Mouse (Mus musculus) kidney, embryonic 15.5 days (tissue): Measurements from ENCODE around the gene Hmgb1. TPM values are rescaled to one million over a fixed set of nuclear protein-coding genes. Genes with fewer than 3 reads are reported as not detected.

ENCODE experiments used
- ATAC-seq: fragments of 200-750 bp; cut with Nextera tagmentation; replicated peaks from 2 replicates; pipeline ENCODE4 v1.8.0; 2017; ENCODE audit warnings: moderate TSS enrichment; ENCODE audit not compliant: low FRiP score
- H3K27ac ChIP-seq: fragments of 300-500 bp; sonication (generic); 2 replicates; pipeline ENCODE4 v1.5.1; 2015; ENCODE audit warnings: mild to moderate bottlenecking, inconsistent platforms
- H3K27me3 ChIP-seq: fragments of 300-500 bp; sonication (generic); 2 replicates; pipeline ENCODE4 v1.6.1; 2015; ENCODE audit warnings: inconsistent platforms
- H3K36me3 ChIP-seq: fragments of 300-500 bp; sonication (generic); 2 replicates; pipeline ENCODE4 v1.6.1; 2015; ENCODE audit warnings: inconsistent platforms
- H3K4me1 ChIP-seq: fragments of 300-500 bp; sonication (generic); 2 replicates; pipeline ENCODE4 v1.6.1; 2015; ENCODE audit warnings: inconsistent platforms
- H3K4me2 ChIP-seq: fragments of 300-500 bp; sonication (generic); 2 replicates; pipeline ENCODE4 v1.6.1; 2015; ENCODE audit warnings: moderate library complexity, mild to moderate bottlenecking, inconsistent platforms
- H3K4me3 ChIP-seq: fragments of 300-500 bp; sonication (generic); replicated peaks from 2 replicates; pipeline ENCODE4 v1.5.1; 2015; ENCODE audit warnings: mild to moderate bottlenecking, inconsistent platforms
- H3K9ac ChIP-seq: fragments of 300-500 bp; sonication (generic); 2 replicates; pipeline ENCODE4 v1.6.1; 2015; ENCODE audit warnings: mild to moderate bottlenecking, inconsistent platforms
- H3K9me3 ChIP-seq: fragments of 300-500 bp; sonication (generic); replicated peaks from 2 replicates; pipeline ENCODE4 v1.6.1; 2016; ENCODE audit warnings: inconsistent platforms
- WGBS: fragments of 180-500 bp; shearing (Covaris S2); methylation state at CpG from one replicate; pipeline ENCODE4 v1.1.7; 2015; ENCODE audit warnings: mixed read lengths; 5-methylcytosine and 5-hydroxymethylcytosine counted together
- polyA plus RNA-seq: library from polyadenylated mRNA; unstranded; fragments of >200 nt; fragmentation: Nextera tagmentation; extraction: Ambion mirVana; gene quantifications from 2 replicates; pipeline ENCODE4 v1.2.1, GENCODE M21; 2015

Hmgb1 gene
- polyA plus RNA-seq, 1 experiment from 2014 or later = 1,463 TPM

DNA sequence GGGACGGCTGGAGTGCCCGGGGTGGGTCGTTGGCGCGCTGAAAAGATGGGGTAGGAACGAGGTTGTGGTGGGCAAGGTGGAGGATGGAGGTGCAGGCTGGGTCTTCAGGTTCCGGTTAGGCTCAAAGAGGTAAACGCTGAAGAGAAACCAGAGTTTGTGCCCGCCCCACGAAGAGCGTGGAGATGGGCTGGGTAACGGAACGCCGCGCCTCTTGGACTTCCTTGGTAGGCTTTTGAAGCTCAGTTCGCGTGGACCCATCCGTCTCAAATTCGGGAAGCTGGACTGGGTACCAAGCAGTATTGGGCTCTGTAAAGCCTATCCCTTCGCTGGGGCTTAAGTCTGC is 526 bp upstream of the Hmgb1 start:
- peaks cover 27% of the 10 kb centered on the region for H3K4me1 ChIP-seq
- no peak for ATAC-seq
- H3K9me3 ChIP-seq = no peaks in the 10 kb centered on the region
- peak overlapping the region; percentile 87 for H3K27ac ChIP-seq
- H3K4me2 ChIP-seq = peak overlapping the region; percentile 75
- under 1% methylated on average over 20 of the region's 20 CpGs for WGBS
- H3K27me3 ChIP-seq = no peaks in the 10 kb centered on the region
- peaks cover 12% of the 10 kb centered on the region for H3K36me3 ChIP-seq
- H3K9ac ChIP-seq = peak overlapping the region; percentile 77
- H3K4me3 ChIP-seq = peak overlapping the region; percentile 85

DNA sequence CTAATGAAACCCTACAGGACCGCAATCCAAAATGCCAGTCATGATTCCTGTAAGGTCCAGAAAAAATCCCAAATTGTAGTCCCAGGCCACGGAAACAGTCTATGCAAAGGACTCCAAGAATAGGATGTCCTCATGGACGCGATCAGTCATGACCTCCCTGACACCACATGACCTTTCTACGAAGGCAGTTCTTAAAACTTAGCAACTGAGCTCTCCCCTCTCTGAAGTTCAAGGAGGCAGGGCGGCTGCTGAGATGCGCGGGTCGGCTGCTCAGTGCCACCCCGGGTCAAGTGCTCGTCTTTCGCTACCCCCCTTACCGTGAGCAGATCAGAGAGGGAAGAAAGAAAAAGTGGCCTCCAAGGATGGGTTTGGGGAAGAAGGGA is 577 bp downstream of the Hmgb1 start:
- Histone ChIP-seq H3K4me1 (peaks cover 27% of the 10 kb centered on the region), H3K9ac (peak overlapping the region; percentile 85), H3K27me3 (no peaks in the 10 kb centered on the region), H3K36me3 (peaks cover 2% of the 10 kb centered on the region; the same call in 1 of the 2 replicates), H3K4me2 (peak overlapping the region; percentile 66), H3K4me3 (peak overlapping the region; percentile 85), H3K27ac (peak overlapping the region; percentile 98), H3K9me3 (no peaks in the 10 kb centered on the region)
- under 1% methylated on average over 13 of the region's 13 CpGs for WGBS
- peak; percentile 70 for ATAC-seq

- Histone ChIP-seq H3K36me3 (peaks cover under 1% of the 10 kb centered on the region; the same call in 1 of the 2 replicates), H3K9me3 (no peaks in the 10 kb centered on the region)
- no peak for ATAC-seq
Observed at GRCm38 (mm10) chr5:149183122-149183521, 1.2 kb downstream of the Hmgb1 start.

GRCm38 (mm10) chr5:149182186-149182870 is 2.0 kb downstream of the Hmgb1 start:
- Histone ChIP-seq H3K4me1 (peaks cover 27% of the 10 kb centered on the region), H3K27ac (no peak overlapping the region), H3K9ac (no peak overlapping the region), H3K9me3 (no peaks in the 10 kb centered on the region), H3K4me3 (no peak overlapping the region), H3K36me3 (no peaks in the 10 kb centered on the region; the same call in 1 of the 2 replicates), H3K27me3 (no peaks in the 10 kb centered on the region), H3K4me2 (no peak overlapping the region; the same call in 1 of the 2 replicates)
- ATAC-seq = no peak
- 82% methylated on average over 5 of the region's 5 CpGs for WGBS

More at GRCm38 (mm10) chr5:149183122-149183521, 1.2 kb downstream of the Hmgb1 start:
- Histone ChIP-seq H3K4me3 (peak overlapping the region; percentile 85), H3K4me1 (peaks cover 27% of the 10 kb centered on the region), H3K27me3 (no peaks in the 10 kb centered on the region), H3K9ac (0 out of 2 replicates have a peak overlapping the region, but pooled peaks have one; percentile 85), H3K27ac (peak overlapping the region; percentile 98), H3K4me2 (peak overlapping the region; percentile 66)
- WGBS = 18% methylated on average over 1 of the region's 1 CpGs

- no peaks in the 10 kb centered on the region for H3K36me3 ChIP-seq
- ATAC-seq = no peak
- H3K4me2 ChIP-seq = no peak overlapping the region
- H3K4me3 ChIP-seq = no peak overlapping the region
- 0 out of 2 replicates have a peak overlapping the region, but pooled peaks have one; percentile 1 for H3K27ac ChIP-seq
- no peaks in the 10 kb centered on the region for H3K9me3 ChIP-seq
- 50% methylated on average over 3 of the region's 3 CpGs for WGBS
- peaks cover 11% of the 10 kb centered on the region for H3K4me1 ChIP-seq
- no peak overlapping the region for H3K9ac ChIP-seq
- no peaks in the 10 kb centered on the region for H3K27me3 ChIP-seq
Observed at GRCm38 (mm10) chr5:149179826-149180225, 4.5 kb downstream of the Hmgb1 start.

DNA sequence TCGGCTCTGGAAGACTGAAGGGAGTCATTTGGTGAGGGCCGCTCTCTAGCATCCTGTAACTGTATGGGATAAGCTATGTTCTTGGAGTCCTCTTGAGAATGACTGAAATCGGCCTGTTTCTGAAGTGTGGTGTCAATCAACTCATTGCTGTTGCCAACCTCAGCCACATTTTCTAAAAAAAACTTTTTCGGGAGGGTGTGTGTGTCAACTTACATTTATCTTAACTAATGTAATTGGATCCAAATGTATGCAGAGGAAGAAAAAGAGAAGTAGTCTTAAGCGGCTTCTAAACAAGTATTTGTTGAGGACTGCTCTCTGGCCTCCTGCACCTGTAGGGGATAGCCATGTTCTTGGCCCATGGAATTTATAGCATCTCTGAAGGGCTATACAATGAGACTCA is 6.2 kb downstream of the Hmgb1 start:
- no peaks in the 10 kb centered on the region for H3K36me3 ChIP-seq
- 85% methylated on average over 5 of the region's 5 CpGs for WGBS
- no peak overlapping the region for H3K9ac ChIP-seq
- H3K9me3 ChIP-seq = no peaks in the 10 kb centered on the region
- peaks cover 11% of the 10 kb centered on the region for H3K4me1 ChIP-seq
- no peak overlapping the region for H3K4me3 ChIP-seq
- no peak overlapping the region for H3K4me2 ChIP-seq
- no peak overlapping the region for H3K27ac ChIP-seq
- no peak for ATAC-seq
- H3K27me3 ChIP-seq = no peaks in the 10 kb centered on the region

DNA sequence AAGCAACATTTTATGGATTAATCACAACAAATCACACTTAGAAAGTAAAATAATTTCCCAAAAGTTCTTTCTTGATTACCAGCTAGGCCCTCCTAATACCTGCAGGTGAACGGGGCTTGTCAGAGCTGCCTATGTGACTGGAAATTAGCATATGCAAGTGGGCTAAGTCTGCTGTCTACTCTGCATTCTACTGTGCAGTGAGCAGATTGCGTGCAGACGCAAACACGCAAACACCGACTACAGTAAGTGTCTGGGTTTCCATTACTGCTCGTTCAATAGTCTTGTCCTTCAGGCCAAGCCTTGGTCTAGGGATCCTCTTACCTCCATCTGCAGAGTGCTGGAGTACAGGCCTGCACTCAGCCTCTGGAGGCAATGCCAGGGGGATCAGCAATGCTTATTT is 8.6 kb downstream of the Hmgb1 start:
- ATAC-seq = no peak
- no peak overlapping the region for H3K9ac ChIP-seq
- no peak overlapping the region for H3K4me3 ChIP-seq
- H3K4me2 ChIP-seq = no peak overlapping the region
- no peak overlapping the region for H3K27ac ChIP-seq
- H3K27me3 ChIP-seq = no peaks in the 10 kb centered on the region
- H3K36me3 ChIP-seq = no peaks in the 10 kb centered on the region
- H3K9me3 ChIP-seq = no peaks in the 10 kb centered on the region
- H3K4me1 ChIP-seq = peaks cover 3% of the 10 kb centered on the region; the same call in 1 of the 2 replicates
- WGBS = 92% methylated on average over 6 of the region's 6 CpGs

- 85% methylated on average over 7 of the region's 7 CpGs for WGBS
- Histone ChIP-seq H3K9me3 (no peaks in the 10 kb centered on the region), H3K9ac (no peak overlapping the region), H3K4me3 (no peak overlapping the region), H3K27ac (no peak overlapping the region), H3K27me3 (no peaks in the 10 kb centered on the region), H3K36me3 (no peaks in the 10 kb centered on the region), H3K4me2 (no peak overlapping the region), H3K4me1 (no peaks in the 10 kb centered on the region)
- ATAC-seq = no peak
Observed at GRCm38 (mm10) chr5:149174527-149174926, 9.8 kb downstream of the Hmgb1 start.

GRCm38 (mm10) chr5:149172246-149172645 is 12.0 kb downstream of the Hmgb1 start:
- H3K36me3 ChIP-seq = no peaks in the 10 kb centered on the region
- no peaks in the 10 kb centered on the region for H3K9me3 ChIP-seq
- no peaks in the 10 kb centered on the region for H3K4me1 ChIP-seq
- H3K27ac ChIP-seq = no peak overlapping the region
- no peak overlapping the region for H3K9ac ChIP-seq
- no peak for ATAC-seq
- no peak overlapping the region for H3K4me2 ChIP-seq
- no peaks in the 10 kb centered on the region for H3K27me3 ChIP-seq
- 81% methylated on average over 10 of the region's 10 CpGs for WGBS
- H3K4me3 ChIP-seq = no peak overlapping the region

DNA sequence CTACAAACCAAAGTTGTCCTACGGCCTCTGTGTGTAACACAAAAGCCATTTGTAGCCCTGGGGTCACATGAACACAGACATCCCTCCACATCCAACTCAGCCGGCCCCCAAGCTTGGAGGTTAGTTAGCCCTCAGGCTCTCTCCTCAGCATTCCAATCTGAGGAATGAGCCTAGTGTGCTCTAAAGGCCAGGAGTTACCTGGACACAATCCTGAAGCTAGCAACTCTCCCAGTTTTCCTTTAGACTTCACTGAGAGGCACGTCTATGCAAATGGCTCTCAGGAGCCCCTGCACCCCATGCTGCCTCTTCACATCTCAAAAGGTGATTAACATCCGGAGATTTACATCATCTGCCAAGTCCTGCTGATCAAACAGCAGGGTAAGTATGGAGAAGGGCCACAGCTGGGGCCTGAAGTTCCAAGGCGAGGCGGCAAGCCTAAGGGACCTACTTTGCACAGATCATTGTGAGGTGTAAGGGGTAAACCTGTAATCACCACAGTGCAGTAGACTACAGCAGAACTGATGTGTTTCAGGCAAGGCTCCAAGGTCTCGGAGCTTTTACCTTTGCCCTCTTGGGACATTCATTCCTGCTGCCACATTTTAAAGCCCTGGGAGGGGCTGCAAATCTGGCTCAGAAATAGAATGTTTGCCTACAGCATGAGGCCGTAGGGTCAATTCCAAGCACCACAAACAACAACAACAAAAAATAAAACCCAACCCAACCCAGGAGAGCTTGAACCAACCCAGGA is 13.3 kb downstream of the Hmgb1 start:
- ATAC-seq = no peak
- Histone ChIP-seq H3K36me3 (no peaks in the 10 kb centered on the region), H3K4me2 (no peak overlapping the region), H3K9me3 (no peaks in the 10 kb centered on the region), H3K27me3 (no peaks in the 10 kb centered on the region), H3K4me1 (no peaks in the 10 kb centered on the region), H3K4me3 (no peak overlapping the region), H3K27ac (no peak overlapping the region), H3K9ac (no peak overlapping the region)
- WGBS = 51% methylated on average over 8 of the region's 8 CpGs

DNA sequence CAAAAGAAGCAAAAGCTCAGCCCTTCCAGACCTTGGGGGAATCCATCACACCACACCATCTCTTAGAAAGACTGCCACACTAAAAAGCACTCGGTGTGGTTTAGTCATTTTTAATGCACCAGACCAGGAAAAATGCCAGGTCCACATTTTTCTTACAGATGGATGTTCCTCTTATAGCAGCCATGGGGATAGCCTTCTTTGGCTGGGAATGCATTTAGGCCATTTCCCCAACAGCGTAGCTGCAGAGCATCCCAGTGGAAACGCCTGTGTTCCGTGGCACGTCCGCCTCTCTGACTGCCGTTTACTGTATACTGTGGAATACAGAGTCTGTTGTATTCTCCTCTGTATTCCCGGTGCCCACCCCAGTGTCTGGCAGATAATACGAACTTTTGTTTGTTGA is 15.5 kb downstream of the Hmgb1 start:
- no peak overlapping the region for H3K4me2 ChIP-seq
- H3K36me3 ChIP-seq = no peaks in the 10 kb centered on the region
- 87% methylated on average over 9 of the region's 9 CpGs for WGBS
- no peaks in the 10 kb centered on the region for H3K27me3 ChIP-seq
- no peak for ATAC-seq
- no peaks in the 10 kb centered on the region for H3K9me3 ChIP-seq
- H3K4me1 ChIP-seq = peaks cover 4% of the 10 kb centered on the region; the same call in 1 of the 2 replicates
- H3K4me3 ChIP-seq = no peak overlapping the region
- no peak overlapping the region for H3K27ac ChIP-seq
- no peak overlapping the region for H3K9ac ChIP-seq

DNA sequence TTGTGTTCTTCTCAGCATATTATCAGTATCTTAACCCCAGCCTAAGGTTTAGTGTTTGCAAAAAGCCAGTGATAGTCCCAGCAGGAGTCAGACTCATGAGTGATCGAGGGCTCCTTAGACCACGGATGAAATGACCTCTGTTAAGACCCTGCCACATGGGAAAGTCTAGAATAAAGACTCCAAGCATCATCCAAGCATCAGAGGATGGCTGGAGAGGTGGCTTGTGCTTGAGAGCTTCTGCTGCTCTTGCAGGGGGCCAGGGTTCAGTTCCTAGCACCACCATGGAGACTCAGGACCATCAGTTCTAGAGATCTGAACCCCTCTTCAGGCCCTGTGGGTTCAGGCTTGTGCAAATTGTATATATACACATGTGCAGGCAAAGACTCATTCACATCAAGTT is 16.2 kb downstream of the Hmgb1 start:
- Histone ChIP-seq H3K9me3 (no peaks in the 10 kb centered on the region), H3K4me3 (no peak overlapping the region), H3K4me2 (no peak overlapping the region), H3K9ac (no peak overlapping the region), H3K4me1 (peaks cover 4% of the 10 kb centered on the region; the same call in 1 of the 2 replicates), H3K27ac (no peak overlapping the region), H3K36me3 (no peaks in the 10 kb centered on the region), H3K27me3 (no peaks in the 10 kb centered on the region)
- 76% methylated on average over 2 of the region's 2 CpGs for WGBS
- no peak for ATAC-seq
